27 mouse cellular contexts compared by ENCODE assay signal in the genomic region with DNA sequence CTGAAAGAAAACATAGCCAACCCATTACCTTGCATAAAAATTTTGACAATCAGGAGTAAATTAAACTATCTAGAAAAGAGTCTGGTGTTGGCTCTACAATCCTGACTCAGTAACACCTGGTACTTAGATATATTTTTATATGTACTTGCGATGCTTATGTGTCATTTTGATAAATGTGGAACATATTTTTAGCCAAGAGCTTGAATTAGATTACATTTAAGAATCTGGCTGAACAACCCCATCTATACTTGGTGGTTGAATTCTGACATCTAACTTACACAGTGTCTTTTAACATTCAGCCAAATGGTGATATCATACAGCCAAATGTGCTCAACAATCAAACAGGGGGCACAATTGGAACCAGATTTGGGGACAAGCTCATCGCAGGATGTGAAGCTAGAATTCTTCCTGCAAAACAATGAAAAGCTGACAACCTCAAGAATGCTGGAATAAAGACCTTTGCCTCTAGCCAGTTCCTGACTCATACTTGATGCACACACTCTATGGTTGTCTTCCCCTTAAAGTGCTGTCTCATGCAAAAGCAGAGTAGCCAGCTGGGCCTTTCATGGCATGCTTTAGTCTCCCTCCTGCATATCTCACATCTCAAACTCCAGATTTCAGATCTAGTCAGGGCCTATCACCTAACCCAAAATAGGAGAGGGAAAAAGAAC. TPM values are rescaled to one million over a fixed set of nuclear protein-coding genes. Genes with fewer than 3 reads are reported as not detected.
DNase-seq lines count a peak whose midpoint lies in the region; ATAC-seq and TF ChIP-seq lines count a peak whose summit lies in the region.
"Had no signal": no experiment of that assay in that cellular context is flagged by ENCODE, and none has a peak within 500 bp of the region (broad histone marks: within the 10 kb centered on the region; RNA-seq: fewer than 3 reads in every experiment).

No protein-coding gene starts in this region.

- no peak for TF ChIP-seq CTCF in left cerebral cortex, adult 2 months (IDR thresholded peaks at IDR 0.05)

- no peaks in the 10 kb centered on the region; the same call in 1 of the 2 replicates for H3K4me1 ChIP-seq in midbrain, embryonic 11.5 days (ENCODE audit: control insufficient read depth, insufficient read depth, low read length)
- H3K4me1 ChIP-seq: embryonic facial prominence, embryonic 12.5 days; limb, embryonic 12.5 days; liver, embryonic 12.5 days; midbrain, embryonic 15.5 days; neural tube, embryonic 12.5 days had no signal

- intact Hi-C loops in left cerebral cortex, adult 2 months (cut with DNase I): no loop called here
- intact Hi-C loops in left cerebral cortex, postnatal 4 days (cut with DNase I): no loop called here

- ATAC-seq in midbrain, embryonic 11.5 days (ENCODE audit: low FRiP score): no peak
- ATAC-seq: forebrain, embryonic 14.5 days; hindbrain, postnatal 0 days; intestine, embryonic 16.5 days; liver, embryonic 12.5 days; midbrain, embryonic 15.5 days had no signal

- peak overlapping the region; percentile 62 for H3K27ac ChIP-seq in left cerebral cortex, adult 2 months
- no peak overlapping the region for H3K27ac ChIP-seq in midbrain, embryonic 11.5 days (ENCODE audit: low read depth, low read length)
- H3K27ac ChIP-seq: embryonic facial prominence, embryonic 12.5 days; heart, embryonic 13.5 days; hindbrain, postnatal 0 days; limb, embryonic 12.5 days; liver, embryonic 12.5 days; midbrain, embryonic 15.5 days; neural tube, embryonic 12.5 days had no signal

- no peak overlapping the region for H3K4me3 ChIP-seq in left cerebral cortex, adult 2 months
- no peak overlapping the region for H3K4me3 ChIP-seq in midbrain, embryonic 11.5 days (ENCODE audit: low read depth, low read length)
- H3K4me3 ChIP-seq: embryonic facial prominence, embryonic 12.5 days; heart, embryonic 13.5 days; limb, embryonic 12.5 days; liver, embryonic 12.5 days; midbrain, embryonic 15.5 days; neural tube, embryonic 12.5 days had no signal

- no peaks in the 10 kb centered on the region for H3K27me3 ChIP-seq in midbrain, embryonic 11.5 days (ENCODE audit: control insufficient read depth, insufficient read depth, low read length)
- H3K27me3 ChIP-seq: embryonic facial prominence, embryonic 12.5 days; heart, embryonic 13.5 days; limb, embryonic 12.5 days; liver, embryonic 12.5 days; midbrain, embryonic 15.5 days; neural tube, embryonic 12.5 days had no signal

- H3K36me3 ChIP-seq in midbrain, embryonic 11.5 days (ENCODE audit: control insufficient read depth, insufficient read depth, low read length): no peaks in the 10 kb centered on the region
- H3K36me3 ChIP-seq: embryonic facial prominence, embryonic 12.5 days; midbrain, embryonic 15.5 days; neural tube, embryonic 12.5 days had no signal

- no peaks in the 10 kb centered on the region for H3K9me3 ChIP-seq in midbrain, embryonic 11.5 days (ENCODE audit: control insufficient read depth, low read length)
- H3K9me3 ChIP-seq: embryonic facial prominence, embryonic 12.5 days; heart, embryonic 13.5 days; limb, embryonic 12.5 days; liver, embryonic 12.5 days; midbrain, embryonic 15.5 days; neural tube, embryonic 12.5 days had no signal

- H3K4me2 ChIP-seq in midbrain, embryonic 11.5 days: no peak overlapping the region
- H3K4me2 ChIP-seq: embryonic facial prominence, embryonic 12.5 days; heart, embryonic 13.5 days; limb, embryonic 12.5 days; liver, embryonic 12.5 days; midbrain, embryonic 15.5 days; neural tube, embryonic 12.5 days had no signal

- 82% methylated on average over 2 of the region's 2 CpGs for WGBS in midbrain, embryonic 11.5 days

- DNase-seq in left cerebral cortex, adult 2 months (ENCODE audit: extremely low spot score in 1 of 2, low spot score in 2 of 2): no peak
- DNase-seq in left cerebral cortex, postnatal 4 days: no peak
- DNase-seq in Muller cell, postnatal 12 days (ENCODE audit: inconsistent ontology term): peak; percentile 92
- peak; percentile 58 for DNase-seq in brain, adult 2 months (ENCODE audit: low read depth, low spot score)
- peak; percentile 58 for DNase-seq in telencephalon, adult 2 months (ENCODE audit: low read depth, low spot score)
- DNase-seq in midbrain, embryonic 11.5 days (ENCODE audit: low spot score, missing footprints): no peak
- DNase-seq in adipocyte (ENCODE audit: low spot score): no peak
- DNase-seq: adrenal gland, postnatal 36 days; cerebellum, adult 11-12 months; cerebellum, postnatal 10 days; gastrocnemius, postnatal 14 days; heart, adult 18-20 months; heart, postnatal 14 days; kidney, adult 9 months; kidney, postnatal 14 days; layer of hippocampus, postnatal 36 days; lung, adult 18-20 months; lung, postnatal 36 days had no signal

- no peak overlapping the region for H3K9ac ChIP-seq in midbrain, embryonic 11.5 days (ENCODE audit: low read length)
- H3K9ac ChIP-seq: embryonic facial prominence, embryonic 12.5 days; heart, embryonic 13.5 days; limb, embryonic 12.5 days; liver, embryonic 12.5 days; midbrain, embryonic 15.5 days; neural tube, embryonic 12.5 days had no signal

RNA-seq across cellular contexts. Expression of gene Atf6, which starts 59.8 kb away (rescaled TPM):
- 10 to 100 TPM; 52.7 to 59.5 TPM for total RNA-seq in left cerebral cortex, adult 2 months (2021)
- total RNA-seq in left cerebral cortex, postnatal 4 days (2021): 10 to 100 TPM; 14.1 to 14.8 TPM
- 9.4 and 11.2 TPM in 2 replicates for polyA plus RNA-seq in midbrain, embryonic 11.5 days (2014; fragmentation: Nextera tagmentation; extraction: Ambion mirVana)

Comparison
In these comparisons a context has a peak if more than half of its experiments do, and no peak if none do; other contexts are left out.
1. DNase-seq: peak in Muller cell, postnatal 12 days (single experiment), brain, adult 2 months (single experiment) and telencephalon, adult 2 months (single experiment); none in left cerebral cortex, adult 2 months (0 of 2), left cerebral cortex, postnatal 4 days (single experiment), midbrain, embryonic 11.5 days (single experiment) and adipocyte (single experiment).